Mouse (Mus musculus): Measurements from ENCODE around the gene Gucy2g. TPM values are rescaled to one million over a fixed set of nuclear protein-coding genes. Genes with fewer than 3 reads are reported as not detected.

The Gucy2g gene
- polyA plus RNA-seq, 1 experiment from 2014 or later: 0.05 TPM

- 39% methylated on average over 5 of the region's 5 CpGs for WGBS
- H3K4me3 ChIP-seq (ENCODE audit: low read depth, low read length): no peak overlapping the region
- peak; percentile 72; the same call in 1 of the 2 replicates for ATAC-seq (ENCODE audit: low read depth)
- no peak overlapping the region for H3K27ac ChIP-seq (ENCODE audit: low read depth, low read length)
- no peaks in the 10 kb centered on the region for H3K27me3 ChIP-seq (ENCODE audit: control insufficient read depth, insufficient read depth, low read length)
- H3K4me1 ChIP-seq (ENCODE audit: control insufficient read depth, insufficient read depth, low read length): no peaks in the 10 kb centered on the region
- 0 out of 2 replicates have a peak overlapping the region, but pooled peaks have one; percentile 5 for H3K4me2 ChIP-seq (ENCODE audit: low read depth, low read length)
- no peaks in the 10 kb centered on the region for H3K36me3 ChIP-seq (ENCODE audit: control insufficient read depth, insufficient read depth, low read length)
- H3K9ac ChIP-seq (replicated peaks; ENCODE audit: low read depth, low read length): no peak overlapping the region
- no peaks in the 10 kb centered on the region for H3K9me3 ChIP-seq (ENCODE audit: control insufficient read depth, low read length)
These were observed 42.7 kb downstream of the Gucy2g start for GRCm38 (mm10) chr19:55198303-55198702.

DNA sequence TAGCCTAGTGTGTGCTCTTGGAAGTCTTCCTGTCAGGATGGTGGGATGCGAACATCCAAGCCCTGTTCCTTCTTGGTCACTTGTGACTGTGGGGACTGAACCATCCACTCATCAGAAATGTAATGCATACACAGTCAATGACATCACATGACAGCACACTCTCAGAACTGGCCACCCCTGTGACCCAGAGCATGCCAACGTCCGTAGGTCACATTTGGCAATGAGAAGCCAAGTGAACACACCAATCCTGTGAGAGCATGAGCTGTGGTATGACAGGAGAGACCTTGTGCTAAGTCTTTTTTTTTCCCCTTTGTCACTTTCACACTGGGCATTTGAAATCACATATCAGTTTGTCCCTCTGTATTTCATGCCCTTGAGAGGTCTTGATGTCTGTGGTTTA lies 45.5 kb downstream of the Gucy2g start:
- Histone ChIP-seq H3K36me3 (ENCODE audit: control insufficient read depth, insufficient read depth, low read length) (no peaks in the 10 kb centered on the region), H3K9ac (replicated peaks; ENCODE audit: low read depth, low read length) (no peak overlapping the region), H3K27ac (ENCODE audit: low read depth, low read length) (no peak overlapping the region), H3K4me1 (ENCODE audit: control insufficient read depth, insufficient read depth, low read length) (no peaks in the 10 kb centered on the region), H3K27me3 (ENCODE audit: control insufficient read depth, insufficient read depth, low read length) (no peaks in the 10 kb centered on the region), H3K9me3 (ENCODE audit: control insufficient read depth, low read length) (no peaks in the 10 kb centered on the region), H3K4me2 (ENCODE audit: low read depth, low read length) (no peak overlapping the region), H3K4me3 (ENCODE audit: low read depth, low read length) (no peak overlapping the region)
- ATAC-seq (ENCODE audit: low read depth): no peak
- 90% methylated on average over 3 of the region's 3 CpGs for WGBS

- Histone ChIP-seq H3K9ac (replicated peaks; ENCODE audit: low read depth, low read length) (no peak overlapping the region), H3K36me3 (ENCODE audit: control insufficient read depth, insufficient read depth, low read length) (no peaks in the 10 kb centered on the region), H3K4me1 (ENCODE audit: control insufficient read depth, insufficient read depth, low read length) (no peaks in the 10 kb centered on the region), H3K4me3 (ENCODE audit: low read depth, low read length) (no peak overlapping the region), H3K27ac (ENCODE audit: low read depth, low read length) (no peak overlapping the region), H3K9me3 (ENCODE audit: control insufficient read depth, low read length) (no peaks in the 10 kb centered on the region), H3K27me3 (ENCODE audit: control insufficient read depth, insufficient read depth, low read length) (no peaks in the 10 kb centered on the region), H3K4me2 (ENCODE audit: low read depth, low read length) (no peak overlapping the region)
- WGBS: 74% methylated on average over 7 of the region's 7 CpGs
- ATAC-seq (ENCODE audit: low read depth): no peak
These were observed 46.4 kb downstream of the Gucy2g start for GRCm38 (mm10) chr19:55194520-55195170.

DNA sequence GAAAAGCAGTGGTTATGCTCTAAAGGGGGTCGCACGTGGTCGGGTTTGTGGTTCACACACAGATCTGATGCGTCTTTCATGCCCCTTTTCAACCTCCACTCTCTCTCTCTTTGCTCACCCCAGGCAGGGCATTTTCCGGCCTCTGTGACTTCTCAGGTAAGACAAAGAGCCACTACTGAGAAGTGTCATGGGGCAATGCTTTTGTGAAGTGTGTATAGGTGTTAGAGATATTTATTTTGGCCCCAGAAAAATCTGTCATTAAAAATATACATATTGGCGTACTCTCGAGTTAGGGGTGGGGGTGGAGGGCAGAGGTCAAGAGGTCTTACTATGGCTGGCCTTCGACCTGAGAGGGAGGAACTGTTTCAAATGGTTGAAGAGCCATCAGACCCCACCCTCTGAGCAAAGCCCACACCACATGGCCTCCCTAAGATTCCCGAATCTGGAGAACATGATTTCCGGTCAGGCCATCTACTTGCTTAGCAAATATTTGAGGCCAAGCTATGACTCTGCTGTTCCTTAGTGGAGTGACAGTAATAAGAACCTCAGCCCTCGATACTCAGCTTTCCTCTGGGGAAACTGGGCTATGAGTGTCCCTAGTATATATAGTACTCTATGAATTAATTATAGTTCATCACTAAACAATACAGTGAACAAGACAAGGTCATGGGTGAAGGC lies 47.2 kb downstream of the Gucy2g start:
- Histone ChIP-seq H3K4me1 (ENCODE audit: control insufficient read depth, insufficient read depth, low read length) (no peaks in the 10 kb centered on the region), H3K4me2 (ENCODE audit: low read depth, low read length) (no peak overlapping the region), H3K9ac (replicated peaks; ENCODE audit: low read depth, low read length) (no peak overlapping the region), H3K36me3 (ENCODE audit: control insufficient read depth, insufficient read depth, low read length) (no peaks in the 10 kb centered on the region), H3K4me3 (ENCODE audit: low read depth, low read length) (no peak overlapping the region), H3K9me3 (ENCODE audit: control insufficient read depth, low read length) (no peaks in the 10 kb centered on the region), H3K27ac (ENCODE audit: low read depth, low read length) (no peak overlapping the region), H3K27me3 (ENCODE audit: control insufficient read depth, insufficient read depth, low read length) (no peaks in the 10 kb centered on the region)
- ATAC-seq (ENCODE audit: low read depth): no peak
- 72% methylated on average over 11 of the region's 11 CpGs for WGBS

DNA sequence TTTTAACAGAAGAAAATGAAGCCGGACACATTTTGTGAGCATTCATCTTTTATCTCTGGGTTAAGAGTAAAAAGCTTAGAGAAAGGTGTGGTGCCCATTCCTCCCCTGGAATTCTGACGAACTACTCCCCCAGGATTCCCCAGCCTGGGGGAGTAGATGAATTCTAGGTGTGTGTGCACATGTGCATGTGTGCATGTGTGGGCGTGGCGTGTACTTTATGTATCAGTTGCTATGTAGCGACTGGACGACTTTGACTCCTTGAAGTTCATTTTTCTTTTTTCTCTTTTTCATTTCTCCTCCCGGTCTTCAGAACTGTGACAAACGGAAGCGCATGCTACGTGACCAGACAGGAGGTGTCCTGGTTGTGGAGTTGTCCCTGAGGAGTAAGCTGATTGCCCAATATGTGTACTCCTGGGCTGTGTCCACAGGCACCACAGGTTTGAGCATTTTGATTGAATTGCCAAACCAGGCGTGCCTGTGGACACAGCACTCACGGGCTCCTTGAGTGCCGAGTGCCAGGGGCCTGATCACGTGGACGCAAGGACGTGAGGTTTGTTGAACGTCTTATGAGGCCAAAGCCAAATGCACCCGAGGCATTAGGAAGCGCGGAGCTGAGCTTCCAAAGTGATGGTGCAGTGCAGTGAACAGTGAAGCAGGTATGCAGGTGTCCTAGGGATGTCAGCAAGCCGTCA lies 48.6 kb downstream of the Gucy2g start:
- H3K9me3 ChIP-seq (ENCODE audit: control insufficient read depth, low read length): no peaks in the 10 kb centered on the region
- WGBS: 91% methylated on average over 21 of the region's 21 CpGs
- no peak overlapping the region for H3K9ac ChIP-seq (replicated peaks; ENCODE audit: low read depth, low read length)

GRCm38 (mm10) chr19:55191596-55191995 lies 49.4 kb downstream of the Gucy2g start:
- Histone ChIP-seq H3K9me3 (ENCODE audit: control insufficient read depth, low read length) (no peaks in the 10 kb centered on the region), H3K4me2 (ENCODE audit: low read depth, low read length) (no peak overlapping the region), H3K36me3 (ENCODE audit: control insufficient read depth, insufficient read depth, low read length) (no peaks in the 10 kb centered on the region), H3K9ac (replicated peaks; ENCODE audit: low read depth, low read length) (no peak overlapping the region), H3K4me3 (ENCODE audit: low read depth, low read length) (no peak overlapping the region), H3K27me3 (ENCODE audit: control insufficient read depth, insufficient read depth, low read length) (no peaks in the 10 kb centered on the region), H3K4me1 (ENCODE audit: control insufficient read depth, insufficient read depth, low read length) (no peaks in the 10 kb centered on the region), H3K27ac (ENCODE audit: low read depth, low read length) (no peak overlapping the region)
- 91% methylated on average over 2 of the region's 2 CpGs for WGBS
- no peak for ATAC-seq (ENCODE audit: low read depth)

More for the DNA sequence above, 48.6 kb downstream of the Gucy2g start:
- Histone ChIP-seq H3K36me3 (ENCODE audit: control insufficient read depth, insufficient read depth, low read length) (no peaks in the 10 kb centered on the region), H3K4me2 (ENCODE audit: low read depth, low read length) (no peak overlapping the region), H3K27ac (ENCODE audit: low read depth, low read length) (no peak overlapping the region), H3K4me3 (ENCODE audit: low read depth, low read length) (no peak overlapping the region), H3K27me3 (ENCODE audit: control insufficient read depth, insufficient read depth, low read length) (no peaks in the 10 kb centered on the region), H3K4me1 (ENCODE audit: control insufficient read depth, insufficient read depth, low read length) (no peaks in the 10 kb centered on the region)
- no peak for ATAC-seq (ENCODE audit: low read depth)

GRCm38 (mm10) chr19:55190065-55190464 lies 51.0 kb downstream of the Gucy2g start:
- Histone ChIP-seq H3K4me2 (ENCODE audit: low read depth, low read length) (no peak overlapping the region), H3K9ac (replicated peaks; ENCODE audit: low read depth, low read length) (no peak overlapping the region), H3K27me3 (ENCODE audit: control insufficient read depth, insufficient read depth, low read length) (no peaks in the 10 kb centered on the region), H3K9me3 (ENCODE audit: control insufficient read depth, low read length) (no peaks in the 10 kb centered on the region), H3K4me3 (ENCODE audit: low read depth, low read length) (no peak overlapping the region), H3K27ac (ENCODE audit: low read depth, low read length) (no peak overlapping the region), H3K4me1 (ENCODE audit: control insufficient read depth, insufficient read depth, low read length) (no peaks in the 10 kb centered on the region), H3K36me3 (ENCODE audit: control insufficient read depth, insufficient read depth, low read length) (no peaks in the 10 kb centered on the region)
- ATAC-seq (ENCODE audit: low read depth): no peak
- 87% methylated on average over 5 of the region's 5 CpGs for WGBS

GRCm38 (mm10) chr19:55185651-55186050 lies 55.4 kb downstream of the Gucy2g start:
- no peaks in the 10 kb centered on the region for H3K36me3 ChIP-seq (ENCODE audit: control insufficient read depth, insufficient read depth, low read length)
- peak; percentile 81 for ATAC-seq (ENCODE audit: low read depth)
- WGBS: 31% methylated on average over 3 of the region's 3 CpGs
- no peaks in the 10 kb centered on the region for H3K4me1 ChIP-seq (ENCODE audit: control insufficient read depth, insufficient read depth, low read length)
- no peak overlapping the region for H3K9ac ChIP-seq (replicated peaks; ENCODE audit: low read depth, low read length)
- H3K9me3 ChIP-seq (ENCODE audit: control insufficient read depth, low read length): no peaks in the 10 kb centered on the region
- no peak overlapping the region for H3K4me3 ChIP-seq (ENCODE audit: low read depth, low read length)
- no peak overlapping the region for H3K27ac ChIP-seq (ENCODE audit: low read depth, low read length)
- no peaks in the 10 kb centered on the region for H3K27me3 ChIP-seq (ENCODE audit: control insufficient read depth, insufficient read depth, low read length)
- H3K4me2 ChIP-seq (ENCODE audit: low read depth, low read length): no peak overlapping the region

DNA sequence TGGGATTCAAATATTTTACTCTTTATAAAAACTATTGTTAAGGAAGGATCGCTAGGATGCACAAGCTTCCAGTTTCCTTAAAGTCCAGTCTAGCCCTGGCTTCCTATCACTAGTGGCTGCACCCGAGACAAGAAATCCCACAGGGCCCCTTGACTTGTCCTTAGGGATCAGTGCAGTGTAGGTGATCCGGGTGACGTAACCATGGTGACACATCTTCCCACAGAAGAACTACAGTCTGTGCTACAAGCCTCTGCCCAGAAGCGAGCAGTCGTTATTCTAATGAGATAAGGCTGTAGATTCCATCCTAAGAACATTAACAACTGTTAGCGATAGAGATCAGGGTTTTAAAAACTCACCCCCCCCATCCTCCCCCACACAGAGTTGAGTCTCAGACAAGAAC lies 56.0 kb downstream of the Gucy2g start:
- Histone ChIP-seq H3K27ac (ENCODE audit: low read depth, low read length) (no peak overlapping the region), H3K9me3 (ENCODE audit: control insufficient read depth, low read length) (no peaks in the 10 kb centered on the region), H3K36me3 (ENCODE audit: control insufficient read depth, insufficient read depth, low read length) (no peaks in the 10 kb centered on the region), H3K27me3 (ENCODE audit: control insufficient read depth, insufficient read depth, low read length) (no peaks in the 10 kb centered on the region), H3K4me3 (ENCODE audit: low read depth, low read length) (no peak overlapping the region), H3K4me2 (ENCODE audit: low read depth, low read length) (no peak overlapping the region), H3K9ac (replicated peaks; ENCODE audit: low read depth, low read length) (no peak overlapping the region), H3K4me1 (ENCODE audit: control insufficient read depth, insufficient read depth, low read length) (no peaks in the 10 kb centered on the region)
- peak; percentile 66; the same call in 1 of the 2 replicates for ATAC-seq (ENCODE audit: low read depth)
- whole genome bisulfite sequencing: 46% methylated on average over 7 of the region's 7 CpGs
